Mouse (Mus musculus) urinary bladder, postnatal 0 days (tissue): Measurements from ENCODE around the gene Zfp72. TPM values are rescaled to one million over a fixed set of nuclear protein-coding genes. Genes with fewer than 3 reads are reported as not detected.

Experiments used
- microRNA counts: library from miRNA; unstranded; fragments of <30 nt; microRNA quantifications from one replicate; lab custom pipeline; 2016
- microRNA-seq: library from miRNA; unstranded; fragments of <30 nt; microRNA quantifications from one replicate; pipeline ENCODE4, GENCODE M21; 2016
- polyA plus RNA-seq: library from polyadenylated mRNA; unstranded; fragments of >200 nt; fragmentation: Nextera tagmentation; extraction: Ambion mirVana; gene quantifications from 2 replicates; pipeline ENCODE4 v1.2.1, GENCODE M21; 2015

Zfp72 gene
- 1.7 and 1.9 TPM in 2 replicates for polyA plus RNA-seq

DNA sequence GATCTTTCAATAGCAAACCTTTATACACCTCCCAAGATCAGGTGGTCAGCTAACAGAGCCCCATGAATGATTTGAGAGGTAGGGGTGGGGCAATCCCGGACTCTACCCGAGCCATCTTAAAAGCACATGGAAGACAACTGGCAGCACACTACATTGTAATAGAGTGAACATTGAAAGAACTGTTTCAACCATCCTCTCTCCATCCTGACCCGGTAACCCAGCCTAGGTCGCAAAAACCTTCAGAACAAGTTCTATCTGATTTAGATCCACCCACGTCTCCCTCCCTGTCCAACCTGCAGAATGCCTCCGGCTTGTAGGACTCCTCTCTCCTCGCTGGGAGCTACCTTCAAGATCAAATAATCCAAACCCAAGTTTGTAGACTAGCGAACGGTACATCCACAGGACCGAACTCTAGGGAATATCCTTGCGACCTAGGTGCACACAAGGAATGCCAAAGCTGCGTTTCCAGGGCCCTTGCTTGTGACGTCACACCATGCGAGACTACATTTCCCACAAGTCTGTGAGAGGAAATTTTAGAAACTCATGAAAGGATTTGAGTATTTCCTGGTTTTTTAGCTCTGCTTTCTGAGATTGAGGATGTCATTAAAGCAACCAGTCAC lies at the start of gene Zfp72:
Gene Zfp72, minus strand, starts transcription at position 466 of the 620 bp plus-strand sequence.

DNA sequence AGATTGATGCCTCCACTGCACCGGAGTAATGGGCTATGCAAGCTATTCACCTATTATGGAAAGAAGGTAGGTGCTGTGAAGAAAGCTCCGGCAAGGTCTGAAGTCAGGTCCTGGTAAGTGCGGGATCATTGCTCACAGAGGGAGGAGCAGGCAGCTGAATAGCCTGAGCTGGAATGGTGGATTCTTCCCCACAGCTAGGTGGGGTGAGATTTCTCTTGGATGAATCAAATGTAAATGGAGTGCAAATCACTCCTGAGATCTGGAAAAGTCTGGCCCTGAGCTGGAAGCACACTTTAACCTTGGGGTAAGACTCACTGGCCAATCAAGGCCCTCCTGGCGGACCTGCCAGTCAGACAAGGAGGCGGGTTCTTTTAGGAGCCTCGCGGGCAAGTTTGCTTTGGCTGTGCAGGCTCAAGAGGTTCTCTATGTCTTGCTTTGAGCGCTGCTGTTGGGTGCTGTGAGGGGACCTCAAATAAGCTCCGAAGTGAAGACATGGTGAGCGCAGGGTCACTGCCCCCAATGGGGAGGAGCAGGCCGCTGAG lies 8.7 kb upstream of the Zfp72 start, which contains the start of gene Ftl1-ps1:
Gene Ftl1-ps1, plus strand, starts transcription at position 397 of the 542 bp plus-strand sequence.

DNA sequence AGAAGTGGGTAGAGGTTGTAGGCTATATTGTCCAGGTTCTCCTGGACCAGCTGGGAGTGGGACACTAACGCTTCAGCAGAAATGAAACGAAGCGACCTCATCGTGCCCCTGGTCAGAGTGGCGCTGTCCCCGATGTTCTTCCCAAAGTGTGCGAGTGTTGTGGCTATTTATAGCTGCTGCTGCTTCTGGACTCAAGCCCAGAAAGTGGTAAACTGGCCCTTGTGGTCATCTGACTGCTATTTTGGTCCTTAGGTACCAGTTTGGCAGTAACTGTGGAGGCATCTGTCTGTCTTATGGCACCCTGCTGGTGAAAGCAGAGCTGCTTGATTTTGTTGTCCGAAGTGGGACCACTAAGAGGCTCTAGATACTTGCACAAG lies 26.8 kb downstream of the Zfp72 start, which contains the start of gene Lrrc14b:
Gene Lrrc14b, minus strand, starts transcription at position 147 of the 377 bp plus-strand sequence.

DNA sequence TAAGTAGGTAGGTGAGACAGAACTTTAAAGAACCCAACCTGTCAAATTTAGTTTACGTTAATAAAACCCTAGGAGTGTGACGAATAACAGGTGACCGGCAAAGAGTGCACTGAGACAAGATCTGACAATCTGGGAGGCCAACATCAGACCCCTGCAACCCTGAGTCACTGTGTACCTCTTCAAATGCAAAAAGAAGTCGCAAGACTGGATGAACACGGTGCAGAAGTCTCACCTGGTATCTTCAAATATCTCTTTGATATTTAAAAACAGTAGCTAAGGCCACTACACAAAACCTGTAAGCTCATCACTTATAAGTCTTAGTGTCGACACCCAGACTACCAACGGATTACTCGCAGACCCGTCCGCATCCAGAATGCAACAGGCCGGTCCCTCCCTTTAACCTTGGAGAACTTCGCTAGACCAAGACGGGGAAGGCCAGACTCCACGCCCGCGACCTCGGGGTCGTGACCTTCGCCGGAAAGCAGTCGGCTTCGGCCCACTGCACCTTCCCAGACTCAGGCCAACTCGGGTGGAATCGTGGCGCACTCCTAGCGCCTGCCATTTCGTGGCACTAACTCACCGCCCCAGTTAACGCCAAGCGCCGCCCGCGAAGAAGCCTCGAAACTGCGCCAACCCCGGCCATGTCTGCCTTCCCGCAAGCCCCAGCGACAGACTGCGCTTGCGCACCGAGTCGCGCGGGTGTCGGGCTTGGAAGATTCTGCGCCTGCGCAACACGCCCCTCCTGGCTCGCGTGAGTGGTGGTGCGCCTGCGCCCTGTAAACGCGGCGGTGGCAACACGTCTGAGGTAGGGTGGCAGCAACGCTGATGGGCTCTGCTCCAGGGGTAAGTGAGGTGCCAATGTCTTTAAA lies 40.8 kb downstream of the Zfp72 start, which contains the start of the genes Sdha and Ccdc127:
Gene Sdha, minus strand, starts transcription at position 715 of the 869 bp plus-strand sequence.
Gene Ccdc127, plus strand, starts transcription at position 744 of the 869 bp plus-strand sequence.

MicroRNAs encoded within 50 kb of the gene (microRNA counts, 519-probe panel; counts per million panel counts)
- not detected for microRNA mmu-miR-692 (lab: Ali Mortazavi, UCI)

Small RNA genes lying within 50 kb of the gene (microRNA-seq; reads per million reads assigned to microRNA genes)
- not detected for gene Mir692-3

Other genes with a start within 250 kb of the Zfp72 start
- 47.4 and 48.3 TPM in 2 replicates for gene Exoc3, start 182.1 kb downstream of the Zfp72 start, polyA plus RNA-seq
- gene Ahrr, start 98.5 kb downstream of the Zfp72 start, polyA plus RNA-seq, result 1.1 and 1.4 TPM in 2 replicates
- 116 and 128 TPM in 2 replicates for gene Pdcd6, start 73.3 kb downstream of the Zfp72 start, polyA plus RNA-seq
- gene Sdha, start 40.6 kb downstream of the Zfp72 start, polyA plus RNA-seq, result 139 and 146 TPM in 2 replicates
- gene Ccdc127, start 40.5 kb downstream of the Zfp72 start, polyA plus RNA-seq, result 34.7 and 41.7 TPM in 2 replicates
- not detected in 2 replicates for gene Lrrc14b, start 26.8 kb downstream of the Zfp72 start, polyA plus RNA-seq
- 90.3 and 133 TPM in 2 replicates for gene Ftl1-ps1, start 8.9 kb upstream of the Zfp72 start, polyA plus RNA-seq
- 10.3 and 10.4 TPM in 2 replicates for gene Zfp825, start 103.2 kb upstream of the Zfp72 start, polyA plus RNA-seq
- gene Erap1, start 248.7 kb upstream of the Zfp72 start, polyA plus RNA-seq, result 20.9 and 23.1 TPM in 2 replicates